Mouse (Mus musculus) CD4-positive, CD25-positive, alpha-beta regulatory T cell, adult 9 weeks (primary cell): ENCODE measurements around the gene Prickle1. TPM values are rescaled to one million over a fixed set of nuclear protein-coding genes. Genes with fewer than 3 reads are reported as not detected.

Experiments used
- polyA plus RNA-seq: library from polyadenylated mRNA; unstranded; fragments of 100-300 nt; shearing (Covaris generic); gene quantifications from one replicate; pipeline ENCODE4 v1.2.1, GENCODE M21; 2017

Prickle1 gene
- 1.1 TPM for polyA plus RNA-seq

DNA sequence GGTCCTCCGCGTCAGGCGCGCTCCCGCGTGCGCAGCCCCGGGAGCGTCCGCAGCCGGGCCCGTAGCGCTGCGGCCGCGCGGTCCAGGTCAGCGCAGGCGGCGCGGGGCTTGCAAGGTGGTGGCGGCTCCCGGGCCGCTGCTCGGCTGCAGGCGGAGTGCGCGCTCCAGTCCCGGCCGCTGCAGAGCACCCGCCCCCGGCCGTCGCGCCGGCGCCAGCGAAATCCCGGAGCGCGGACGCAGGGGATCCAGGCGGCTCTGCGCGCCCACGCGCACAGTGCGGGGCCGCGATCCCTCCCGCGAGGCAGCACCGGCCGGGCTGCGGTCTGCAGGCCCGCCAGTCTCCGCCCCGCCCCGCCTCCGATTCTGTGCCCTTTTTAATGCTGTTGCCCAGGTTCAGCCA, at the start of gene Prickle1:
Prickle1 (minus strand) TSS at position 146 of the 400 bp plus-strand sequence.

Other genes with a start within 250 kb of the Prickle1 start
- 34.9 TPM for gene Zcrb1, start 197.6 kb downstream of the Prickle1 start, polyA plus RNA-seq
- gene Pphln1, start 197.5 kb downstream of the Prickle1 start, polyA plus RNA-seq = 52.2 TPM